Comparison of ENCODE assay signal across 9 mouse cellular contexts in the genomic region with DNA sequence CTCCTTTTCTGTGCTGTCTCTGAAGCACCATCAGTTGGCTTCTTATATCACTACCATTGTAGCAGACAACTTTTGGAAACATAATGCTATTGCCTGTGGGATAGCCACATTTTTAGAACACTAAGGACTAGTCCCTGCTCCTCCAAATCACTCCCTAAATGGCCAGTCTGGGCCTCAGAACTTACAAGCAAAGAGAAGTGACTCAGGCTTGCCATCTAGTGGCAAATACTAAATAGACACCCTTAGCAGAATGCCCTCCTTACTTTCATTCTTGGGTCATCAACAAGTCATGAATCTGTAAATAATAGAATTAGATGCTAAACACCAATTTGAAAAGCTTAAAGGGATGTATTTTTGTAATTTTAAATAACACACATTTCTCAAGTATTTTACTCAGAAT. TPM values are rescaled to one million over a fixed set of nuclear protein-coding genes. Genes with fewer than 3 reads are reported as not detected.
A peak's percentile ranks its signal among the peaks of the same experiment; 100 is the strongest.
DNase-seq lines count a peak whose midpoint lies in the region; ATAC-seq and TF ChIP-seq lines count a peak whose summit lies in the region.
"Had no signal": no experiment of that assay in that cellular context is flagged by ENCODE, and none has a peak within 500 bp of the region (broad histone marks: within the 10 kb centered on the region; RNA-seq: fewer than 3 reads in every experiment).

No protein-coding gene starts in this region.

- H3K4me1 ChIP-seq in forebrain, embryonic 15.5 days: peaks cover 5% of the 10 kb centered on the region
- H3K4me1 ChIP-seq in lung, postnatal 0 days (ENCODE audit: insufficient read depth, low read depth, low read length): no peaks in the 10 kb centered on the region

- intact Hi-C loops in heart, postnatal 36 days (cut with DNase I): no loop called here

- H3K9me3 ChIP-seq in forebrain, embryonic 15.5 days: no peaks in the 10 kb centered on the region
- no peaks in the 10 kb centered on the region for H3K9me3 ChIP-seq in lung, postnatal 0 days (ENCODE audit: low read length)

- ATAC-seq in forebrain, embryonic 15.5 days (replicated peaks): 0 out of 2 replicates have a peak, but pooled peaks have one; percentile 49
- ATAC-seq in lung, postnatal 0 days: no peak; the same call in 1 of the 2 replicates
- no peak for ATAC-seq in monocyte, adult 5-6 weeks (replicated peaks; ENCODE audit: insufficient number of reproducible peaks, low FRiP score, low TSS enrichment, poor library complexity, severe bottlenecking)
- ATAC-seq in erythroid progenitor cell, adult 5-6 weeks (replicated peaks; ENCODE audit: low FRiP score, poor library complexity, severe bottlenecking): no peak

- no peak overlapping the region for H3K4me2 ChIP-seq in forebrain, embryonic 15.5 days (replicated peaks)
- no peak overlapping the region for H3K4me2 ChIP-seq in lung, postnatal 0 days (replicated peaks; ENCODE audit: low read depth, low read length)

- peak; percentile 71 for TF ChIP-seq CTCF in lung, postnatal 0 days (IDR thresholded peaks at IDR 0.05)

- peaks cover 17% of the 10 kb centered on the region; the same call in 1 of the 2 replicates for H3K36me3 ChIP-seq in forebrain, embryonic 15.5 days
- H3K36me3 ChIP-seq in lung, postnatal 0 days (ENCODE audit: insufficient read depth, low read length): no peaks in the 10 kb centered on the region

- no peaks in the 10 kb centered on the region for H3K27me3 ChIP-seq in forebrain, embryonic 15.5 days
- H3K27me3 ChIP-seq in lung, postnatal 0 days (replicated peaks; ENCODE audit: insufficient read depth, low read length): no peaks in the 10 kb centered on the region

- TF ChIP-seq EP300 in lung, postnatal 0 days (IDR thresholded peaks at IDR 0.05): no peak

- no peak overlapping the region for H3K9ac ChIP-seq in forebrain, embryonic 15.5 days (replicated peaks)
- no peak overlapping the region for H3K9ac ChIP-seq in lung, postnatal 0 days (replicated peaks; ENCODE audit: low read depth)

- H3K27ac ChIP-seq in forebrain, embryonic 15.5 days (replicated peaks): no peak overlapping the region
- no peak overlapping the region for H3K27ac ChIP-seq in lung, postnatal 0 days (ENCODE audit: low read length)

- H3K4me3 ChIP-seq in forebrain, embryonic 15.5 days: no peak overlapping the region
- no peak overlapping the region for H3K4me3 ChIP-seq in lung, postnatal 0 days (ENCODE audit: low read depth, low read length)

- peak; percentile 41 for DNase-seq in heart, adult 11 months
- DNase-seq in heart, postnatal 36 days: no peak
- DNase-seq in 3134 (ENCODE audit: extremely low read depth, insufficient read length, low spot score) (peak; percentile 22), ZHBTc4 (ENCODE audit: low read depth, low spot score) (peak; percentile 68)
- peak; percentile 60 for DNase-seq in lung, postnatal 0 days (ENCODE audit: low spot score)

RNA-seq across cellular contexts. Expression of a gene that starts 4.7 kb away (rescaled TPM):
- under 1 TPM in 1 of 2 experiments, not detected in 1; 0.16 TPM for total RNA-seq in heart, postnatal 36 days (2021)
- polyA plus RNA-seq in forebrain, embryonic 15.5 days (2015; fragmentation: Nextera tagmentation; extraction: Ambion mirVana): 39.5 and 40.0 TPM in 2 replicates
- 0.14 TPM in 1 of 2 replicates, not detected in the other for polyA plus RNA-seq in lung, postnatal 0 days (2015; fragmentation: Nextera tagmentation; extraction: Ambion mirVana)
- not detected in 3 replicates for total RNA-seq in monocyte, adult 5-6 weeks (2017)
- not detected in 2 replicates for total RNA-seq in erythroid progenitor cell, adult 5-6 weeks (2015; ENCODE audit: low replicate concordance)
- total RNA-seq in erythroid progenitor cell, adult 5-6 weeks (2017; ENCODE audit: low replicate concordance): not detected in 2 replicates

RNA-seq across cellular contexts. Expression of a gene that starts 8.0 kb away (rescaled TPM):
- not detected for total RNA-seq in heart, postnatal 36 days (2021)
- 20.1 and 22.3 TPM in 2 replicates for polyA plus RNA-seq in forebrain, embryonic 15.5 days (2015; fragmentation: Nextera tagmentation; extraction: Ambion mirVana)
- not detected in 2 replicates for polyA plus RNA-seq in lung, postnatal 0 days (2015; fragmentation: Nextera tagmentation; extraction: Ambion mirVana)
- total RNA-seq in monocyte, adult 5-6 weeks (2017): not detected in 3 replicates
- not detected in 2 replicates for total RNA-seq in erythroid progenitor cell, adult 5-6 weeks (2015; ENCODE audit: low replicate concordance)
- total RNA-seq in erythroid progenitor cell, adult 5-6 weeks (2017; ENCODE audit: low replicate concordance): not detected in 2 replicates
- polyA plus RNA-seq: small intestine, adult 2 months had no signal

Comparison
In these comparisons a context has a peak if more than half of its experiments do, and no peak if none do; other contexts are left out.
1. DNase-seq: peak in heart, adult 11 months (single experiment), 3134 (single experiment), ZHBTc4 (single experiment) and lung, postnatal 0 days (single experiment); none in heart, postnatal 36 days (0 of 2).